Mouse (Mus musculus): ENCODE measurements around the gene Srpk3. TPM values are rescaled to one million over a fixed set of nuclear protein-coding genes. Genes with fewer than 3 reads are reported as not detected.

The Srpk3 gene
- polyA plus RNA-seq, 1 experiment from 2014 or later, result 5.2 TPM

DNA sequence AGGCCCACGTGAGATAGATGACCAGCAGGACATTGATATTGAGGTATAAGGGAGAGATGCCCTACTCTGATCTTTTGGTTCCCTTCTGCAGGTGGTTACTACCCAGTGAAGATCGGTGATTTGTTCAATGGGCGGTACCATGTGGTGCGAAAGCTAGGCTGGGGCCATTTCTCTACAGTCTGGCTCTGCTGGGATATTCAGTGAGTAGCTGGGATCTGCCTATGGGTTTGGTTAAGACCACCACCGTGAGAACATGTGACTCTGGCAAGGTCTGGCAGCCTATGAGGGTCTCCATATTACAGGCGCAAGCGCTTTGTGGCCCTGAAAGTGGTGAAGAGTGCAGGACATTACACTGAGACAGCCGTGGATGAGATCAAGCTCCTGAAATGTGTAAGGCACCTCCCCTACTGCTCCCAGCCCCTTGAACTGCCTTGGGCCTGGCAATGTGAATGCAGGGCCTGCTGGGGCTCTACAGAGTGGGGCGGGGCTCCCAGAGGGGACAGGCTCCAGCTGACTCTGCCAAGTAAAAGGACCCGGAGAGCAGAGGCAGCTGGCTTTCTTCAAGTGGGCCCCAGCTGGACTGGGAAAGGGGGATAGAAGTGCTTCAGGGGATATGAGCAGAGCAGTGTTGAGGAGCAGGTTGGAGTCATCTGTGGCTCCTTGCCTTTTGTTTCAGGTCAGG is 738 bp downstream of the Srpk3 start:
- 66% methylated on average over 10 of the region's 10 CpGs for WGBS
- Histone ChIP-seq H3K9me3 (replicated peaks) (no peaks in the 10 kb centered on the region), H3K4me1 (0 out of 2 replicates have a peak, but pooled peaks cover 11% of the 10 kb centered on the region), H3K4me3 (replicated peaks) (no peak overlapping the region), H3K4me2 (no peak overlapping the region), H3K27me3 (peaks cover 4% of the 10 kb centered on the region; the same call in 1 of the 2 replicates), H3K9ac (no peak overlapping the region), H3K36me3 (peaks cover 26% of the 10 kb centered on the region), H3K27ac (peak overlapping the region; percentile 54)
- ATAC-seq (replicated peaks; ENCODE audit: low FRiP score), result peak; percentile 72

DNA sequence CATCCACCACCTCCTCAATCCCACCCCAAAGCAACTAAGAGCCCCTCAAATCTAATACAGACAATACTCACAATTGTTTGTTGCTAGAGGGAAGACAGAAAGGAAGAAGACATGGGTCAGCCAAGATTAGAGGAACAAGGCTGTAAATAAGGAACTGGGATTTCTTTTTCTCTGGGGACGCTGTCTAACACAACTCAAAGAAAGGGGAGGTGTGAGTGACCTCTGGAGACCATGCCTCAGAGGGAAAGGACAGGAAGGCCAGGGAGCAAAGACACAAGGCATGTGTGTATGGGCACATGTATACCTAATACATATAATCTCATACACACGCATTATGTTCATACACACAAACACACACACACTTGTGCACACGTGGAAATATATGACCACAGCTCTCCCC is 8.0 kb downstream of the Srpk3 start:
- H3K9me3 ChIP-seq (replicated peaks), result no peaks in the 10 kb centered on the region
- 85% methylated on average over 3 of the region's 3 CpGs for WGBS
- H3K27me3 ChIP-seq, result peaks cover 4% of the 10 kb centered on the region
- H3K4me3 ChIP-seq (replicated peaks), result no peak overlapping the region
- peaks cover 48% of the 10 kb centered on the region for H3K36me3 ChIP-seq
- no peak overlapping the region for H3K27ac ChIP-seq
- H3K9ac ChIP-seq, result no peak overlapping the region
- ATAC-seq (replicated peaks; ENCODE audit: low FRiP score), result no peak
- peaks cover 9% of the 10 kb centered on the region; the same call in 1 of the 2 replicates for H3K4me1 ChIP-seq
- no peak overlapping the region for H3K4me2 ChIP-seq

GRCm38 (mm10) chrX:73785666-73786065 is 11.5 kb downstream of the Srpk3 start:
- Histone ChIP-seq H3K4me3 (replicated peaks) (peak overlapping the region; percentile 67), H3K27me3 (peaks cover 4% of the 10 kb centered on the region), H3K9ac (peak overlapping the region; percentile 53), H3K9me3 (replicated peaks) (no peaks in the 10 kb centered on the region), H3K27ac (peak overlapping the region; percentile 97), H3K4me2 (peak overlapping the region; percentile 61), H3K4me1 (peaks cover 18% of the 10 kb centered on the region), H3K36me3 (peaks cover 28% of the 10 kb centered on the region)
- no peak for ATAC-seq (replicated peaks; ENCODE audit: low FRiP score)

GRCm38 (mm10) chrX:73786364-73787224 is 12.4 kb downstream of the Srpk3 start, which contains the start of the genes Idh3g and Ssr4:
Gene Idh3g (minus strand): TSS chrX:73786897.
Gene Ssr4 (plus strand): TSS chrX:73787028.
- H3K4me3 ChIP-seq (replicated peaks), result peak within 1 kb of the TSS; percentile 67
- peak within 1 kb of the TSS; percentile 61 for H3K4me2 ChIP-seq
- peak; percentile 96 for ATAC-seq (replicated peaks; ENCODE audit: low FRiP score)
- 23% methylated on average over 52 of the region's 52 CpGs for WGBS
- peaks cover 18% of the 10 kb centered on the region for H3K4me1 ChIP-seq
- peaks cover 27% of the 10 kb centered on the region for H3K36me3 ChIP-seq
- peak within 1 kb of the TSS; percentile 97 for H3K27ac ChIP-seq
- no peaks in the 10 kb centered on the region for H3K9me3 ChIP-seq (replicated peaks)
- H3K27me3 ChIP-seq, result peaks cover 4% of the 10 kb centered on the region
- peak within 1 kb of the TSS; percentile 66 for H3K9ac ChIP-seq

DNA sequence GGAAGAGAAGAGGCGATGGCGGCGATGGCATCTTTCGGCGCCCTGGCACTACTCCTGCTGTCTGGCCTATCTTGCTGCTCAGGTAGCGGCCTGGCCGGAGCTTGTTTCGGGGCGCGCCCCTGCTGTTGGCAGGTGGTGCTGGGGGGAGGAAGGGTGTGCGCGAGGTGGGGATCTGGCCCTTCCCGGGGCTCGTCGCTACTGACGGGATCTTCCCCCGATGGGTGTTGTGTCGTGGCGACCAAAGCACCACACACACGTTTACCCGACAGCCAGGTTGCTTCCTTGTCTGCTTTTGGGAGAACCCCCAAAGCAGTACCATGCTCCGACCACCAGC is 13.0 kb downstream of the Srpk3 start:
- Histone ChIP-seq H3K9ac (peak overlapping the region; percentile 66), H3K27me3 (peaks cover 6% of the 10 kb centered on the region), H3K4me1 (peaks cover 18% of the 10 kb centered on the region), H3K4me3 (replicated peaks) (peak overlapping the region; percentile 67), H3K27ac (peak overlapping the region; percentile 97), H3K9me3 (replicated peaks) (no peaks in the 10 kb centered on the region), H3K36me3 (peaks cover 22% of the 10 kb centered on the region), H3K4me2 (peak overlapping the region; percentile 59)
- WGBS, result 17% methylated on average over 19 of the region's 22 CpGs
- peak; percentile 52; the same call in 1 of the 2 replicates for ATAC-seq (replicated peaks; ENCODE audit: low FRiP score)

DNA sequence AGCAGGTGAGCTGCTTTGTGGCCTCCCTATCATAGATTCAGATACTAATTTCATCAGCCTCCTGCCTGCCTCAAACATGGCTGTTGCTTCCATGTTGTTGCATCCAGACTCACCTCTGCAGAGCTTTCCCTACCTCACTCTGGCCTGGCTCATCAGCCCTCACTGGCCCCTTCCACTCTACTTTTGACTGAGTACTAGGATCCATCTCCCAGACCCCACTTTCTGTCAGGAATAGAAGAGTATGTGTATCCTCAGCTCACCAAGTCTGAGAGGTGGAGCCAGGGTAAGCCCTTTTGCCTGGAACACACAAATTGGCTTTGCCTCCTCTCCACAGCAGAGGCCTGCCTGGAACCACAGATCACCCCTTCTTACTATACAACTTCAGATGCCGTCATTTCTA is 14.3 kb downstream of the Srpk3 start:
- H3K4me1 ChIP-seq, result peaks cover 18% of the 10 kb centered on the region
- peaks cover 22% of the 10 kb centered on the region for H3K36me3 ChIP-seq
- H3K9ac ChIP-seq, result no peak overlapping the region
- H3K4me3 ChIP-seq (replicated peaks), result peak overlapping the region; percentile 67
- no peak for ATAC-seq (replicated peaks; ENCODE audit: low FRiP score)
- peaks cover 8% of the 10 kb centered on the region for H3K27me3 ChIP-seq
- peak overlapping the region; percentile 59 for H3K4me2 ChIP-seq
- H3K9me3 ChIP-seq (replicated peaks), result no peaks in the 10 kb centered on the region
- 100% methylated on average over 1 of the region's 1 CpGs for WGBS
- H3K27ac ChIP-seq, result no peak overlapping the region

- H3K9me3 ChIP-seq (replicated peaks), result no peaks in the 10 kb centered on the region
- H3K27me3 ChIP-seq, result peaks cover 14% of the 10 kb centered on the region; the same call in 1 of the 2 replicates
- H3K9ac ChIP-seq, result no peak overlapping the region
- H3K36me3 ChIP-seq, result peaks cover 27% of the 10 kb centered on the region
- no peak overlapping the region for H3K4me2 ChIP-seq
- H3K27ac ChIP-seq, result no peak overlapping the region
- peaks cover 6% of the 10 kb centered on the region for H3K4me1 ChIP-seq
- H3K4me3 ChIP-seq (replicated peaks), result no peak overlapping the region
- ATAC-seq (replicated peaks; ENCODE audit: low FRiP score), result no peak
Measured at GRCm38 (mm10) chrX:73793039-73793438, 18.8 kb downstream of the Srpk3 start.

GRCm38 (mm10) chrX:73793505-73793904 is 19.3 kb downstream of the Srpk3 start:
- WGBS, result 60% methylated on average over 1 of the region's 1 CpGs
- Histone ChIP-seq H3K27ac (no peak overlapping the region), H3K4me1 (peaks cover 2% of the 10 kb centered on the region), H3K27me3 (peaks cover 14% of the 10 kb centered on the region; the same call in 1 of the 2 replicates), H3K9me3 (replicated peaks) (no peaks in the 10 kb centered on the region), H3K4me2 (no peak overlapping the region), H3K9ac (no peak overlapping the region), H3K4me3 (replicated peaks) (no peak overlapping the region), H3K36me3 (peaks cover 27% of the 10 kb centered on the region)
- no peak for ATAC-seq (replicated peaks; ENCODE audit: low FRiP score)

GRCm38 (mm10) chrX:73797511-73797910 is 23.3 kb downstream of the Srpk3 start:
- H3K4me3 ChIP-seq (replicated peaks), result no peak overlapping the region
- peaks cover 15% of the 10 kb centered on the region for H3K27me3 ChIP-seq
- no peak overlapping the region for H3K9ac ChIP-seq
- no peak overlapping the region for H3K27ac ChIP-seq
- peaks cover 6% of the 10 kb centered on the region; the same call in 1 of the 2 replicates for H3K36me3 ChIP-seq
- no peak for ATAC-seq (replicated peaks; ENCODE audit: low FRiP score)
- 98% methylated on average over 2 of the region's 2 CpGs for WGBS
- 0 out of 2 replicates have a peak, but pooled peaks cover 3% of the 10 kb centered on the region for H3K4me1 ChIP-seq
- H3K4me2 ChIP-seq, result no peak overlapping the region
- H3K9me3 ChIP-seq (replicated peaks), result no peaks in the 10 kb centered on the region

DNA sequence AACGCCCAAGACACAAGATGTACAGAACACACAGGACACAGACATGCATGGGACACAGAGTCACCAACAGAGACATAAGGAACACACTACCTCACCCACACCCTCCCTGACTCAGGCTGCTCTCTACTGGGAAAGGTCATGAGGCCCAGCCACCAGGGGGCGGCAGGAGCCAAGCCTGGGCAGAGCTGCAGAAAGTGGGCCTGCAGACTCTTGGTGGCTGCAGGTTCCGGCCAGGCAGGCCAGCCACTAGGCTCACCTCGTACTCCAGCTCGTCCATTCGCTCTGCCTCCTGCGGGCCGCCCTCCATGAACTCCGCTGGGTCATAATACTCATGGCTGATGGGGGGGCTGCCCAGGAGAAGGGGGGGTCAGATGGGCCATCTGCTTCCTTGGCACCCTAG is 24.3 kb downstream of the Srpk3 start:
- Histone ChIP-seq H3K27me3 (peaks cover 15% of the 10 kb centered on the region), H3K9me3 (replicated peaks) (no peaks in the 10 kb centered on the region), H3K4me1 (0 out of 2 replicates have a peak, but pooled peaks cover 3% of the 10 kb centered on the region), H3K4me2 (no peak overlapping the region), H3K4me3 (replicated peaks) (no peak overlapping the region), H3K36me3 (peaks cover 6% of the 10 kb centered on the region; the same call in 1 of the 2 replicates), H3K27ac (no peak overlapping the region), H3K9ac (no peak overlapping the region)
- peak; percentile 78 for ATAC-seq (replicated peaks; ENCODE audit: low FRiP score)
- WGBS, result 42% methylated on average over 9 of the region's 9 CpGs

- no peak overlapping the region for H3K4me3 ChIP-seq (replicated peaks)
- H3K4me1 ChIP-seq, result no peaks in the 10 kb centered on the region
- no peak overlapping the region for H3K4me2 ChIP-seq
- H3K36me3 ChIP-seq, result no peaks in the 10 kb centered on the region
- no peaks in the 10 kb centered on the region for H3K9me3 ChIP-seq (replicated peaks)
- WGBS, result 33% methylated on average over 1 of the region's 1 CpGs
- no peaks in the 10 kb centered on the region for H3K27me3 ChIP-seq
- ATAC-seq (replicated peaks; ENCODE audit: low FRiP score), result no peak
- H3K9ac ChIP-seq, result no peak overlapping the region
- no peak overlapping the region for H3K27ac ChIP-seq
Measured at GRCm38 (mm10) chrX:73805814-73806213, 31.6 kb downstream of the Srpk3 start.

GRCm38 (mm10) chrX:73815072-73815471 is 40.9 kb downstream of the Srpk3 start:
- Histone ChIP-seq H3K4me1 (no peaks in the 10 kb centered on the region), H3K4me2 (peak overlapping the region; percentile 54), H3K36me3 (no peaks in the 10 kb centered on the region), H3K9me3 (replicated peaks) (no peaks in the 10 kb centered on the region), H3K27me3 (0 out of 2 replicates have a peak, but pooled peaks cover 4% of the 10 kb centered on the region), H3K4me3 (replicated peaks) (peak overlapping the region; percentile 39), H3K27ac (no peak overlapping the region), H3K9ac (0 out of 2 replicates have a peak overlapping the region, but pooled peaks have one; percentile 41)
- ATAC-seq (replicated peaks; ENCODE audit: low FRiP score), result peak; percentile 70; the same call in 1 of the 2 replicates
- WGBS, result 11% methylated on average over 14 of the region's 14 CpGs

All from kidney, embryonic 15.5 days (tissue).